Mouse (Mus musculus): Measurements from ENCODE around the gene Gm11733. TPM values are rescaled to one million over a fixed set of nuclear protein-coding genes. Genes with fewer than 3 reads are reported as not detected.

Gm11733 gene
- total RNA-seq (2012; rRNA removed) (not detected in 2 replicates), polyA plus RNA-seq (2012; ENCODE audit: insufficient read depth in 1 of 2, insufficient read length in 2 of 2, low read depth in 1 of 2, low replicate concordance in 2 of 2, missing spikeins in 1 of 2) (under 1 TPM in 1 of 2 experiments, not detected in 1; 0.06 TPM)

DNA sequence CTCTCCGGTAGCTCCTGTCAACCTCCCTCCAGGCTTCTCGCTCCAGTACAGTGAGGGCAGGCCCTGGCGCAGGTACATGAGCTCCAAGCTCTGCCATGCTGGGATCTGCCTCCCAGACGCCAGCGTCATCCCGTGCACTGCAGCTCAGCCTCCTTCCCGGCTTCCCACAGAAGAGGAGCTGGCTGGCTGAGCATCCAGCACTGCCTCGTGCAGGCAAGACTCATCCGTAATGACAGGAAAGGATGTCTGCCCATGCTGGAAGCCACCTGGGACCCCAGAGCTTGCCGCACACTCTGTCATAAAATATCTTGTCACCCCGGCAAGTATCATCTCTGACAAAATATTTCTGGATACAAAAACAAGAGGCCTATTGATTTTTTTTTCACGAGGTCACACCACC is at the start of gene Gm11733:
Gene Gm11733, plus strand, starts transcription at position 171 of the 400 bp plus-strand sequence.
- peaks cover 0 to 9% of the 10 kb centered on the region in 2 experiments; a peak in 2 of 4 replicates for H3K27me3 ChIP-seq (ENCODE audit: control insufficient read depth in 1 of 2, insufficient read depth in 2 of 2, low read length in 2 of 2)
- TF ChIP-seq MAFK (IDR thresholded peaks at IDR 0.05; ENCODE audit: borderline replicate concordance, low read depth, low read length) (no peak), MYB (IDR thresholded peaks at IDR 0.05; ENCODE audit: low read depth, low read length) (no peak)
- peak within 1 kb of the TSS; percentile 57 to 76 for H3K4me3 ChIP-seq (ENCODE audit: control insufficient read depth in 1 of 2, insufficient read depth in 1 of 2, low read depth in 2 of 2, low read length in 2 of 2)
- no peaks in the 10 kb centered on the region for H3K9me3 ChIP-seq (replicated peaks; ENCODE audit: insufficient read depth, low read length)
- peak within 1 kb of the TSS; percentile 20; the same call in 1 of the 2 replicates for H3K27ac ChIP-seq (ENCODE audit: control insufficient read depth, low read depth, low read length)
- H3K4me1 ChIP-seq (ENCODE audit: control insufficient read depth in 1 of 2, insufficient read depth in 2 of 2, low read length in 2 of 2), result peaks cover 5 to 6% of the 10 kb centered on the region in 2 experiments; a peak in 2 of 4 replicates
- peak within 1 kb of the TSS; percentile 66 for H3K9ac ChIP-seq (ENCODE audit: control insufficient read depth, low read depth, low read length, poor library complexity, severe bottlenecking)
- H3K36me3 ChIP-seq (ENCODE audit: control insufficient read depth in 1 of 2, insufficient read depth in 2 of 2, low read length in 2 of 2), result peaks cover 0 to 2% of the 10 kb centered on the region in 2 experiments; a peak in 1 of 4 replicates
- H3K79me2 ChIP-seq (ENCODE audit: control insufficient read depth, insufficient read depth, low read length, poor library complexity), result no peaks in the 10 kb centered on the region
- no peak for DNase-seq (ENCODE audit: low read depth, low spot score)

DNA sequence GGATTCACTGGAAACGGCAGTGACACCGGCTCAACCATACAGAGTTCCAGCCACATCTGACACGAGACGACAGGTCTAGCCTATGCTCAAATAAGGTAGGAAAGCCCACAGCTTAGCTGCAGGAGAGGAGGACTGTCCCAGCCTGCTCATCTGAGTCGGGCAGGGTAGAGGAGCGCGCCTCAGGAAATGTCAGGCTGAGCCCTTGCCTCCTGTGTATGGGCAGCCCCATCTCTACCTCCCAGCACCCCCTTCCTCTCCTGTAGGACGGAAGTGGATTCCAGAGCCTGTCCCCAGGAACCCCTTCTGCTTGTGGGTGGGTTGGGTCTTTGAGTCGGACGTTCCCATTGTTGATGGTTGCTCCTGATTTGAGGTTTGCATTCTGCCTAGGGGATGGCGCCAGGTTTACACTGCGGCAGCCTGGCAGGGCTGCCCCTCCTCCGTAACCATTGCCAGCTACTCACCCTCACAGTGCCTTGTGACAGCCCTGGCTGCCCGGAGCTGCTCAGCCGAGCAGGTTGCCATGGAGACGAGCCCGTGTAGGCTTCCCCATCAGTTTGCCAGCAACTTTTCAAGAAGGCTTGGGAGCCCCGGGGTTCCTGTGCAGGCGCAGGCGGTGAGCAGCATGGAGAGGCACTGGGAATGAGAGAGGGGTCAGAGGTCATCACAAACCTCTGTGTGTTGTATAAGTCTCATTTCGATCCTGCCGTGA is 47.6 kb upstream of the Gm11733 start:
- TF ChIP-seq MXI1 (IDR thresholded peaks at IDR 0.05; ENCODE audit: low read depth, low read length) (no peak), RAD21 (IDR thresholded peaks at IDR 0.05; ENCODE audit: low read depth, low read length) (no peak), MYB (IDR thresholded peaks at IDR 0.05; ENCODE audit: low read depth, low read length) (no peak), HCFC1 (IDR thresholded peaks at IDR 0.05; ENCODE audit: low read depth, low read length) (no peak), JUND (IDR thresholded peaks at IDR 0.05; ENCODE audit: low read depth, low read length) (no peak), ZNF384 (IDR thresholded peaks at IDR 0.05; ENCODE audit: low read depth, low read length) (no peak), POLR2AphosphoS5 (IDR thresholded peaks at IDR 0.05; ENCODE audit: borderline replicate concordance, low read depth, low read length) (no peak), E2F4 (IDR thresholded peaks at IDR 0.05; ENCODE audit: borderline replicate concordance, low read depth, low read length) (no peak), ELF1 (IDR thresholded peaks at IDR 0.05; ENCODE audit: low read depth, low read length) (no peak), NELFE (IDR thresholded peaks at IDR 0.05; ENCODE audit: low read depth, low read length) (no peak), POLR2A (IDR thresholded peaks at IDR 0.05; ENCODE audit: control insufficient read depth in 1 of 2, insufficient read depth in 1 of 2, low read depth in 1 of 2, low read length in 2 of 2, poor library complexity in 1 of 2) (no peak)
- Histone ChIP-seq H3K4me3 (ENCODE audit: control insufficient read depth in 1 of 2, insufficient read depth in 1 of 2, low read depth in 2 of 2, low read length in 2 of 2) (no peak overlapping the region), H3K79me2 (ENCODE audit: control insufficient read depth, insufficient read depth, low read length, poor library complexity) (no peaks in the 10 kb centered on the region), H3K27me3 (ENCODE audit: control insufficient read depth in 1 of 2, insufficient read depth in 2 of 2, low read length in 2 of 2) (peaks cover 0 to 7% of the 10 kb centered on the region in 2 experiments; a peak in 2 of 4 replicates), H3K36me3 (ENCODE audit: control insufficient read depth in 1 of 2, insufficient read depth in 2 of 2, low read length in 2 of 2) (no peaks in the 10 kb centered on the region), H3K27ac (ENCODE audit: control insufficient read depth, low read depth, low read length) (no peak overlapping the region), H3K9ac (ENCODE audit: control insufficient read depth, low read depth, low read length, poor library complexity, severe bottlenecking) (no peak overlapping the region), H3K9me3 (replicated peaks; ENCODE audit: insufficient read depth, low read length) (no peaks in the 10 kb centered on the region), H3K4me1 (ENCODE audit: control insufficient read depth in 1 of 2, insufficient read depth in 2 of 2, low read length in 2 of 2) (no peaks in the 10 kb centered on the region)
- DNase-seq (ENCODE audit: low read depth, low spot score), result no peak

DNA sequence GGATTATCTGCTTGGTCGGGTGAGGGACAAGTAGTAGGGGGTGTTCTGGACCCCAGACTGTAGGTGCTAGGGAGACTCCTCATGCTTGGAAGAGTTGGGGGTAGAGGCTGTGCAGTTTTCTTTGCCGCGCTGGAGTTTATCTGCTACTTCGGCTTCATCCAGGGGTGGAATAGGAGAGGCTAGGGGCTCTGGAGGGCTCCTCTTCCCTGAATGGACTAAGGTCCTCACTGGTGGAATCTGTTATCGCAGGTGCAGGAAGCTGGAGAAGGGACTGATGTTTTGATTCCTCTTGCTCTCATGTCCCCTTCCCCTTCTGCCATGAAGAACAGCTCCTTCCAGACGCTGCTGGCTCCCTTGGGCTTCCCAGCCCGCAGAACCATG is 47.1 kb upstream of the Gm11733 start:
- Histone ChIP-seq H3K27ac (ENCODE audit: control insufficient read depth, low read depth, low read length) (no peak overlapping the region), H3K27me3 (ENCODE audit: control insufficient read depth in 1 of 2, insufficient read depth in 2 of 2, low read length in 2 of 2) (peaks cover 0 to 7% of the 10 kb centered on the region in 2 experiments; a peak in 2 of 4 replicates), H3K4me3 (ENCODE audit: control insufficient read depth in 1 of 2, insufficient read depth in 1 of 2, low read depth in 2 of 2, low read length in 2 of 2) (no peak overlapping the region), H3K9ac (ENCODE audit: control insufficient read depth, low read depth, low read length, poor library complexity, severe bottlenecking) (no peak overlapping the region), H3K36me3 (ENCODE audit: control insufficient read depth in 1 of 2, insufficient read depth in 2 of 2, low read length in 2 of 2) (no peaks in the 10 kb centered on the region), H3K79me2 (ENCODE audit: control insufficient read depth, insufficient read depth, low read length, poor library complexity) (no peaks in the 10 kb centered on the region), H3K4me1 (ENCODE audit: control insufficient read depth in 1 of 2, insufficient read depth in 2 of 2, low read length in 2 of 2) (no peaks in the 10 kb centered on the region), H3K9me3 (replicated peaks; ENCODE audit: insufficient read depth, low read length) (no peaks in the 10 kb centered on the region)
- TF ChIP-seq SIN3A (IDR thresholded peaks at IDR 0.05; ENCODE audit: low read length), result no peak
- TF ChIP-seq ZMIZ1 (IDR thresholded peaks at IDR 0.05; ENCODE audit: low read depth, low read length), result no peak
- no peak for TF ChIP-seq JUND (IDR thresholded peaks at IDR 0.05; ENCODE audit: low read depth, low read length)
- TF ChIP-seq POLR2AphosphoS2 (IDR thresholded peaks at IDR 0.05; ENCODE audit: low read length), result no peak
- no peak for TF ChIP-seq MXI1 (IDR thresholded peaks at IDR 0.05; ENCODE audit: low read depth, low read length)
- TF ChIP-seq TCF12 (IDR thresholded peaks at IDR 0.05; ENCODE audit: low read depth, low read length), result no peak
- TF ChIP-seq CHD1 (IDR thresholded peaks at IDR 0.05; ENCODE audit: low read depth, low read length), result no peak
- no peak for TF ChIP-seq POLR2A (IDR thresholded peaks at IDR 0.05; ENCODE audit: control insufficient read depth in 1 of 2, insufficient read depth in 1 of 2, low read depth in 1 of 2, low read length in 2 of 2, poor library complexity in 1 of 2)
- TF ChIP-seq RAD21 (IDR thresholded peaks at IDR 0.05; ENCODE audit: low read depth, low read length), result no peak
- TF ChIP-seq ELF1 (IDR thresholded peaks at IDR 0.05; ENCODE audit: low read depth, low read length), result no peak
- TF ChIP-seq USF1 (IDR thresholded peaks at IDR 0.05; ENCODE audit: low read depth, low read length), result no peak
- TF ChIP-seq CTCF (IDR thresholded peaks at IDR 0.05 in 2 of 3, conservative IDR thresholded peaks at IDR 0.05 in 1 of 3; ENCODE audit: control insufficient read depth in 1 of 3, insufficient read depth in 1 of 3, low read depth in 2 of 3, low read length in 3 of 3, poor library complexity in 1 of 3, severe bottlenecking in 1 of 3), result no peak
- TF ChIP-seq RCOR1 (IDR thresholded peaks at IDR 0.05; ENCODE audit: low read depth, low read length), result no peak
- TF ChIP-seq HCFC1 (IDR thresholded peaks at IDR 0.05; ENCODE audit: low read depth, low read length), result no peak
- no peak for TF ChIP-seq MAFK (IDR thresholded peaks at IDR 0.05; ENCODE audit: borderline replicate concordance, low read depth, low read length)
- no peak for TF ChIP-seq MAX (IDR thresholded peaks at IDR 0.05; ENCODE audit: low read length)
- TF ChIP-seq E2F4 (IDR thresholded peaks at IDR 0.05; ENCODE audit: borderline replicate concordance, low read depth, low read length), result no peak
- no peak for DNase-seq (ENCODE audit: low read depth, low spot score)

All from MEL (cell line).